Mouse (Mus musculus): ENCODE data around the gene Pepd. TPM values are rescaled to one million over a fixed set of nuclear protein-coding genes. Genes with fewer than 3 reads are reported as not detected.

Gene Pepd
- total RNA-seq, 1 experiment: 53.9 TPM

- Histone ChIP-seq H3K4me1 (ENCODE audit: control insufficient read depth in 2 of 2, insufficient read depth in 2 of 2, low read length in 2 of 2, poor library complexity in 1 of 2) (no peaks in the 10 kb centered on the region), H3K36me3 (ENCODE audit: control insufficient read depth, insufficient read depth, low read length, poor library complexity, severe bottlenecking) (no peaks in the 10 kb centered on the region), H3K4me3 (ENCODE audit: insufficient read depth in 1 of 2, low read depth in 1 of 2, low read length in 2 of 2, poor library complexity in 1 of 2, severe bottlenecking in 1 of 2) (no peak overlapping the region), H3K9ac (ENCODE audit: insufficient read depth, low read depth, low read length, poor library complexity, severe bottlenecking) (no peak overlapping the region), H3K9me3 (ENCODE audit: control insufficient read depth, insufficient read depth, low read depth, low read length) (no peaks in the 10 kb centered on the region), H3K27ac (ENCODE audit: insufficient read depth, low read depth, low read length, poor library complexity, severe bottlenecking) (no peak overlapping the region)
- TF ChIP-seq HCFC1 (IDR thresholded peaks at IDR 0.05; ENCODE audit: borderline replicate concordance, insufficient read depth, low read length) (no peak), MAFK (IDR thresholded peaks at IDR 0.05; ENCODE audit: insufficient read depth, low read depth, low read length) (no peak), ZNF384 (IDR thresholded peaks at IDR 0.05; ENCODE audit: low read depth, low read length) (no peak), CHD2 (IDR thresholded peaks at IDR 0.05; ENCODE audit: low read depth, low read length) (no peak), ZC3H11A (IDR thresholded peaks at IDR 0.05; ENCODE audit: borderline replicate concordance, low read depth, low read length) (no peak)
- in situ Hi-C loops (cut with MboI; ENCODE audit: low sequenced_read_pairs in 2 of 2, unreplicated experiment in 2 of 2): no loop called here
- no peak for DNase-seq (ENCODE audit: low read depth, low spot score)
Observed at GRCm38 (mm10) chr7:35064286-35065258, 152.4 kb downstream of the Pepd start.

GRCm38 (mm10) chr7:35065958-35066357 lies 153.8 kb downstream of the Pepd start:
- Histone ChIP-seq H3K4me1 (ENCODE audit: control insufficient read depth in 2 of 2, insufficient read depth in 2 of 2, low read length in 2 of 2, poor library complexity in 1 of 2) (no peaks in the 10 kb centered on the region), H3K27ac (ENCODE audit: insufficient read depth, low read depth, low read length, poor library complexity, severe bottlenecking) (no peak overlapping the region), H3K36me3 (ENCODE audit: control insufficient read depth, insufficient read depth, low read length, poor library complexity, severe bottlenecking) (no peaks in the 10 kb centered on the region), H3K9me3 (ENCODE audit: control insufficient read depth, insufficient read depth, low read depth, low read length) (no peaks in the 10 kb centered on the region), H3K9ac (ENCODE audit: insufficient read depth, low read depth, low read length, poor library complexity, severe bottlenecking) (no peak overlapping the region), H3K4me3 (ENCODE audit: insufficient read depth in 1 of 2, low read depth in 1 of 2, low read length in 2 of 2, poor library complexity in 1 of 2, severe bottlenecking in 1 of 2) (no peak overlapping the region)
- no peak for TF ChIP-seq ZNF384 (IDR thresholded peaks at IDR 0.05; ENCODE audit: low read depth, low read length)
- no peak for TF ChIP-seq CHD2 (IDR thresholded peaks at IDR 0.05; ENCODE audit: low read depth, low read length)
- TF ChIP-seq ZC3H11A (IDR thresholded peaks at IDR 0.05; ENCODE audit: borderline replicate concordance, low read depth, low read length): no peak
- no peak for TF ChIP-seq HCFC1 (IDR thresholded peaks at IDR 0.05; ENCODE audit: borderline replicate concordance, insufficient read depth, low read length)
- TF ChIP-seq MAFK (IDR thresholded peaks at IDR 0.05; ENCODE audit: insufficient read depth, low read depth, low read length): no peak
- in situ Hi-C loops (cut with MboI; ENCODE audit: low sequenced_read_pairs in 2 of 2, unreplicated experiment in 2 of 2): no loop called here
- DNase-seq (ENCODE audit: low read depth, low spot score): no peak

DNA sequence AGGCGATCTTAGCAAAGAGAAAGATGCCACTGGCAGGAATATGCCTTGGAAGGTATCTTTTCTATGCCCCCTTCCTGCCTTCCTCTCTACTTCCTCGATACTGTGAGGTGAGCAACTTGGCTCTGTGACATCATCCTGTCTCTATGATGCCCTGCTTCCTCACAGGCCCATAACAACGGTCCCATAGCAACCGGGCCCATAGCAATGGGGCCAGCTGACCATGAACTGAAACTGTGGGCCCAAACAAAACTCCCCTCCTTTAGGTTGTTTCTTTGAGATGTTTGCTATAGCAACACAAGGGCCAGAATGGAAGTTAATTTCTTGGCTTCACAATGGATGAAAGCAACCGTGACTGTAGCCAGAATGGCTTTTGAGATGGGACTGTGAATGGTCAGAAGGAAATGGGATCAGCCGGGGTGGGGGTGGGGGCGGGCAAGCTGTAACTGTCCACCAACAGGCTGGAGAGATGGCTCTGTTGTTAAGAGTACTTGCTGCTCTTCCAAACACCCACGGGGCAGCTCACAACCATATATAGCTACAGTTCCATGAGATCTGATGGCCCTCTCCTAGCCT lies 154.5 kb downstream of the Pepd start:
- TF ChIP-seq HCFC1 (IDR thresholded peaks at IDR 0.05; ENCODE audit: borderline replicate concordance, insufficient read depth, low read length): no peak
- TF ChIP-seq CHD2 (IDR thresholded peaks at IDR 0.05; ENCODE audit: low read depth, low read length): no peak
- TF ChIP-seq ZNF384 (IDR thresholded peaks at IDR 0.05; ENCODE audit: low read depth, low read length): no peak
- no peak for TF ChIP-seq MAFK (IDR thresholded peaks at IDR 0.05; ENCODE audit: insufficient read depth, low read depth, low read length)
- no peak for TF ChIP-seq ZC3H11A (IDR thresholded peaks at IDR 0.05; ENCODE audit: borderline replicate concordance, low read depth, low read length)
- Histone ChIP-seq H3K36me3 (ENCODE audit: control insufficient read depth, insufficient read depth, low read length, poor library complexity, severe bottlenecking) (no peaks in the 10 kb centered on the region), H3K9ac (ENCODE audit: insufficient read depth, low read depth, low read length, poor library complexity, severe bottlenecking) (no peak overlapping the region), H3K4me3 (ENCODE audit: insufficient read depth in 1 of 2, low read depth in 1 of 2, low read length in 2 of 2, poor library complexity in 1 of 2, severe bottlenecking in 1 of 2) (no peak overlapping the region), H3K27ac (ENCODE audit: insufficient read depth, low read depth, low read length, poor library complexity, severe bottlenecking) (no peak overlapping the region), H3K4me1 (ENCODE audit: control insufficient read depth in 2 of 2, insufficient read depth in 2 of 2, low read length in 2 of 2, poor library complexity in 1 of 2) (no peaks in the 10 kb centered on the region), H3K9me3 (ENCODE audit: control insufficient read depth, insufficient read depth, low read depth, low read length) (no peaks in the 10 kb centered on the region)
- in situ Hi-C loops (cut with MboI; ENCODE audit: low sequenced_read_pairs in 2 of 2, unreplicated experiment in 2 of 2): no loop called here
- DNase-seq (ENCODE audit: low read depth, low spot score): no peak

GRCm38 (mm10) chr7:35076645-35077044 lies 164.5 kb downstream of the Pepd start:
- TF ChIP-seq HCFC1 (IDR thresholded peaks at IDR 0.05; ENCODE audit: borderline replicate concordance, insufficient read depth, low read length) (no peak), CHD2 (IDR thresholded peaks at IDR 0.05; ENCODE audit: low read depth, low read length) (no peak), MAFK (IDR thresholded peaks at IDR 0.05; ENCODE audit: insufficient read depth, low read depth, low read length) (no peak), ZC3H11A (IDR thresholded peaks at IDR 0.05; ENCODE audit: borderline replicate concordance, low read depth, low read length) (no peak), ZNF384 (IDR thresholded peaks at IDR 0.05; ENCODE audit: low read depth, low read length) (no peak)
- H3K4me1 ChIP-seq (ENCODE audit: control insufficient read depth in 2 of 2, insufficient read depth in 2 of 2, low read length in 2 of 2, poor library complexity in 1 of 2): no peaks in the 10 kb centered on the region
- H3K9me3 ChIP-seq (ENCODE audit: control insufficient read depth, insufficient read depth, low read depth, low read length): no peaks in the 10 kb centered on the region
- no peak overlapping the region for H3K9ac ChIP-seq (ENCODE audit: insufficient read depth, low read depth, low read length, poor library complexity, severe bottlenecking)
- DNase-seq (ENCODE audit: low read depth, low spot score): no peak
- H3K27ac ChIP-seq (ENCODE audit: insufficient read depth, low read depth, low read length, poor library complexity, severe bottlenecking): no peak overlapping the region
- no peak overlapping the region for H3K4me3 ChIP-seq (ENCODE audit: insufficient read depth in 1 of 2, low read depth in 1 of 2, low read length in 2 of 2, poor library complexity in 1 of 2, severe bottlenecking in 1 of 2)
- in situ Hi-C loops (cut with MboI; ENCODE audit: low sequenced_read_pairs in 2 of 2, unreplicated experiment in 2 of 2): no loop called here
- H3K36me3 ChIP-seq (ENCODE audit: control insufficient read depth, insufficient read depth, low read length, poor library complexity, severe bottlenecking): no peaks in the 10 kb centered on the region

All from ES-E14 (cell line).